Mouse (Mus musculus): ENCODE results near the gene Hapln2. TPM values are rescaled to one million over a fixed set of nuclear protein-coding genes. Genes with fewer than 3 reads are reported as not detected.

Hapln2 gene
- 0.18 TPM in 1 of 2 replicates, not detected in the other for polyA plus RNA-seq (2015; fragmentation: Nextera tagmentation; extraction: Ambion mirVana)

DNA sequence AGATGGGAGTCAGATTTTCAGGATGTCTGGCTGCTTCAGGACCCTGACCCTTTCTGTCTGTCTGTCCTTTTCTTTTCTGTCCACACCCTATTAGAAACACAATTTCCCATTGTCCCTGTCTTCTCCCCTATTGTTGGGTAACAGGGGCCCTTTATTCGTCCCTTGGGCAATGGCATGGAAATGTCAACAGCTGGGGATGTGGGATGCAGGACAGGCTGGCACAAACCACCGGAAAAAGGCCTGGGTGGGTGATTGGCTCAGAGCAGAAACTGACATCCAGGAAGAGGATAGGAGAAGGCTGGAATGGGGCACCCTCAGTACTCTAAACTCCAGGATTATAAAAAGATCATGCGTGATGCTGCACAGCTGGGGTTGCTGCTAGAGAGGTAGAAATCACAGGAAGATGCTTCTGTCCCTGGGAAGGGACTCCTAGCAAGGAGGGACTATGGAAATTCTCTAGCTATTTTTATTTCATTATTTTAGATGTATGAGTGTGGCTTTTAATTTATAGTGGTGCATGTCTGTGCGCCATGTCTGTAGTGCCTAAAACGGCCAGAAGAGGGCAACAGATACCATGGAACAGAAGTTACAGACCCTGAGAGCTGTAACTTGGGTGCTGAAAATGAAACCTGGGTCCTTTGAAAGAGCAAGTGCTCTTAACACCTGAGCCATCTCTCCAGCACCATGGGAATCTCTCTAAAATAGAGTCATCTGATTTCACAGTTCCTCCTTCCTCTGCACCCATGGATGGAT is at the start of gene Hapln2:
TSS of gene Hapln2 (minus strand) at position 150 of the 753 bp plus-strand sequence.
- Histone ChIP-seq H3K4me3 (replicated peaks; ENCODE audit: low read length) (no peak within 1 kb of the TSS), H3K27me3 (ENCODE audit: control insufficient read depth, insufficient read depth, low read length) (peaks cover 39% of the 10 kb centered on the region), H3K9ac (ENCODE audit: low read length) (no peak within 1 kb of the TSS), H3K4me1 (ENCODE audit: control insufficient read depth, insufficient read depth, low read length) (peaks cover 11% of the 10 kb centered on the region), H3K27ac (ENCODE audit: low read length) (no peak within 1 kb of the TSS), H3K4me2 (ENCODE audit: low read depth, low read length) (no peak within 1 kb of the TSS), H3K9me3 (replicated peaks; ENCODE audit: control insufficient read depth, low read length) (peaks cover 7% of the 10 kb centered on the region; the same call in 1 of the 2 replicates), H3K36me3 (ENCODE audit: control insufficient read depth, insufficient read depth, low read length) (no peaks in the 10 kb centered on the region)
- WGBS: 59% methylated on average over 5 of the region's 5 CpGs
- ATAC-seq (ENCODE audit: insufficient read depth, low FRiP score): no peak

DNA sequence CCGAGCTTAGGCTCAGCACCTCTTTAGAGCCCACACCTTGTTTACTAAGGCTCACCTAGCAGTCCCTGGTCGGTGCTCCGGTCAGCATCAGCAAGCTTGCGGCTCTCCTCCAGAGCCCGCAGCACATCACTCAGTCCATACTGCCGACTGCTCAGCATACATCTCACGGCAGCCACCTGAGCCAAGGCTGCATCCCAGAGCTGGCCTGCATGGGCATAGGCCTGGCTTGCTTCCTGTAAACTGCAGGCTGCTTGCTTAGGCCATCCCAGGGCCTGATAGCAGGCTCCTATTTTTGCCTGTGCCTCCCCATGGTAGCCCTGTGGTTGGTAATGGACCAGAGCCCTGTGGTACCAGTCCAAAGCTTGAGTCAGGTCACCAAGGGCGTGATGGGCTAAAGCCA is 47.4 kb upstream of the Hapln2 start:
- Histone ChIP-seq H3K4me3 (replicated peaks; ENCODE audit: low read length) (no peak overlapping the region), H3K27me3 (ENCODE audit: control insufficient read depth, insufficient read depth, low read length) (no peaks in the 10 kb centered on the region), H3K36me3 (ENCODE audit: control insufficient read depth, insufficient read depth, low read length) (no peaks in the 10 kb centered on the region), H3K4me1 (ENCODE audit: control insufficient read depth, insufficient read depth, low read length) (no peaks in the 10 kb centered on the region), H3K9me3 (replicated peaks; ENCODE audit: control insufficient read depth, low read length) (no peaks in the 10 kb centered on the region), H3K27ac (ENCODE audit: low read length) (no peak overlapping the region), H3K9ac (ENCODE audit: low read length) (no peak overlapping the region), H3K4me2 (ENCODE audit: low read depth, low read length) (no peak overlapping the region)
- WGBS: 80% methylated on average over 8 of the region's 8 CpGs
- no peak for ATAC-seq (ENCODE audit: insufficient read depth, low FRiP score)

DNA sequence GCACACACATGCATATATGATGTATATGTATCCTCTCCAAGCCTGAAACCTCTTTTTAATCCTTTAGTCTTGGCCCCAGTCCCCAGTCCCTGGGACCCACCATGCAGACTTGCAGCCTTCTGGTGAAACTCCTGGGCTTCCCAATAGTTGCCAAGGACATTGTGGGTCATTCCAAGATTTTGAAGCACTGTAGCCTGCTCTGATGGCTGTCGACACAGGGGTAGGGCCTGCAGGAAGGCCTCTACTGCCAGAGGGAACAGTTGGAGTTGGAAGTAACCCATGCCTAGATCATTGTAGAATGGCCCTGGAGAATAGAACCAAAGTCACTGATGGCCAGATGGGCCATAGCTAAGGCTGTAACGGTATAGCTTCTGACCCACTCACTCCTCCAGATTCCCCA is 47.0 kb upstream of the Hapln2 start:
- 71% methylated on average over 2 of the region's 2 CpGs for WGBS
- ATAC-seq (ENCODE audit: insufficient read depth, low FRiP score): no peak
- H3K27me3 ChIP-seq (ENCODE audit: control insufficient read depth, insufficient read depth, low read length): no peaks in the 10 kb centered on the region
- H3K9me3 ChIP-seq (replicated peaks; ENCODE audit: control insufficient read depth, low read length): no peaks in the 10 kb centered on the region
- H3K9ac ChIP-seq (ENCODE audit: low read length): no peak overlapping the region
- no peak overlapping the region for H3K27ac ChIP-seq (ENCODE audit: low read length)
- H3K4me2 ChIP-seq (ENCODE audit: low read depth, low read length): no peak overlapping the region
- H3K36me3 ChIP-seq (ENCODE audit: control insufficient read depth, insufficient read depth, low read length): no peaks in the 10 kb centered on the region
- H3K4me3 ChIP-seq (replicated peaks; ENCODE audit: low read length): no peak overlapping the region
- H3K4me1 ChIP-seq (ENCODE audit: control insufficient read depth, insufficient read depth, low read length): no peaks in the 10 kb centered on the region

- ATAC-seq (ENCODE audit: insufficient read depth, low FRiP score): no peak
- Histone ChIP-seq H3K9ac (ENCODE audit: low read length) (no peak overlapping the region), H3K9me3 (replicated peaks; ENCODE audit: control insufficient read depth, low read length) (no peaks in the 10 kb centered on the region), H3K4me1 (ENCODE audit: control insufficient read depth, insufficient read depth, low read length) (no peaks in the 10 kb centered on the region), H3K4me3 (replicated peaks; ENCODE audit: low read length) (no peak overlapping the region), H3K27me3 (ENCODE audit: control insufficient read depth, insufficient read depth, low read length) (no peaks in the 10 kb centered on the region), H3K4me2 (ENCODE audit: low read depth, low read length) (no peak overlapping the region), H3K27ac (ENCODE audit: low read length) (no peak overlapping the region), H3K36me3 (ENCODE audit: control insufficient read depth, insufficient read depth, low read length) (no peaks in the 10 kb centered on the region)
- WGBS: 61% methylated on average over 2 of the region's 2 CpGs
These were observed 46.2 kb upstream of the Hapln2 start for GRCm38 (mm10) chr3:88073631-88074030.

GRCm38 (mm10) chr3:88071783-88072182 is 44.4 kb upstream of the Hapln2 start:
- H3K4me3 ChIP-seq (replicated peaks; ENCODE audit: low read length): no peak overlapping the region
- no peak overlapping the region for H3K9ac ChIP-seq (ENCODE audit: low read length)
- H3K36me3 ChIP-seq (ENCODE audit: control insufficient read depth, insufficient read depth, low read length): no peaks in the 10 kb centered on the region
- ATAC-seq (ENCODE audit: insufficient read depth, low FRiP score): peak; percentile 70; the same call in 1 of the 2 replicates
- H3K27me3 ChIP-seq (ENCODE audit: control insufficient read depth, insufficient read depth, low read length): no peaks in the 10 kb centered on the region
- no peak overlapping the region for H3K27ac ChIP-seq (ENCODE audit: low read length)
- no peaks in the 10 kb centered on the region for H3K4me1 ChIP-seq (ENCODE audit: control insufficient read depth, insufficient read depth, low read length)
- no peak overlapping the region for H3K4me2 ChIP-seq (ENCODE audit: low read depth, low read length)
- no peaks in the 10 kb centered on the region for H3K9me3 ChIP-seq (replicated peaks; ENCODE audit: control insufficient read depth, low read length)
- 3% methylated on average over 5 of the region's 5 CpGs for WGBS

DNA sequence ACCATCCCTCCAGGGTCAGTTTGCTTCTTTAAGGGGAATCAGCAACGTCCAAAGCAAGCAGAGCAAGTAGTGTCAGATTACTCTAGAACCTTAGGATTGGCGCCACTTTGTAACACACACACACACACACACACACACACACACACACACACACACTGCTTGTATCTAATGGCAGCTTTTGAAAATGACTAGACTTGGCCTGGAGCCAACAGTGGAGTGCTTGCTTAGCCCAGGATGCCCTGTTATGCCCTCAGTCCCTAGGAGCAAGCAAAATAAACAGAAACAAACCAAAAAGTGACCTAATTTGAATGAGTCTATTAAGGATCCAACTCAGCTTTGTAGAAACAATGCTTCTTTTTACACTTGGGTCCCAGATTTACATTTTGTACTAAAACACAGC is 41.0 kb upstream of the Hapln2 start:
- Histone ChIP-seq H3K4me2 (ENCODE audit: low read depth, low read length) (no peak overlapping the region), H3K4me3 (replicated peaks; ENCODE audit: low read length) (no peak overlapping the region), H3K4me1 (ENCODE audit: control insufficient read depth, insufficient read depth, low read length) (no peaks in the 10 kb centered on the region), H3K27me3 (ENCODE audit: control insufficient read depth, insufficient read depth, low read length) (no peaks in the 10 kb centered on the region), H3K9ac (ENCODE audit: low read length) (no peak overlapping the region), H3K27ac (ENCODE audit: low read length) (no peak overlapping the region), H3K36me3 (ENCODE audit: control insufficient read depth, insufficient read depth, low read length) (no peaks in the 10 kb centered on the region), H3K9me3 (replicated peaks; ENCODE audit: control insufficient read depth, low read length) (no peaks in the 10 kb centered on the region)
- WGBS: 20% methylated on average over 2 of the region's 2 CpGs
- ATAC-seq (ENCODE audit: insufficient read depth, low FRiP score): no peak

DNA sequence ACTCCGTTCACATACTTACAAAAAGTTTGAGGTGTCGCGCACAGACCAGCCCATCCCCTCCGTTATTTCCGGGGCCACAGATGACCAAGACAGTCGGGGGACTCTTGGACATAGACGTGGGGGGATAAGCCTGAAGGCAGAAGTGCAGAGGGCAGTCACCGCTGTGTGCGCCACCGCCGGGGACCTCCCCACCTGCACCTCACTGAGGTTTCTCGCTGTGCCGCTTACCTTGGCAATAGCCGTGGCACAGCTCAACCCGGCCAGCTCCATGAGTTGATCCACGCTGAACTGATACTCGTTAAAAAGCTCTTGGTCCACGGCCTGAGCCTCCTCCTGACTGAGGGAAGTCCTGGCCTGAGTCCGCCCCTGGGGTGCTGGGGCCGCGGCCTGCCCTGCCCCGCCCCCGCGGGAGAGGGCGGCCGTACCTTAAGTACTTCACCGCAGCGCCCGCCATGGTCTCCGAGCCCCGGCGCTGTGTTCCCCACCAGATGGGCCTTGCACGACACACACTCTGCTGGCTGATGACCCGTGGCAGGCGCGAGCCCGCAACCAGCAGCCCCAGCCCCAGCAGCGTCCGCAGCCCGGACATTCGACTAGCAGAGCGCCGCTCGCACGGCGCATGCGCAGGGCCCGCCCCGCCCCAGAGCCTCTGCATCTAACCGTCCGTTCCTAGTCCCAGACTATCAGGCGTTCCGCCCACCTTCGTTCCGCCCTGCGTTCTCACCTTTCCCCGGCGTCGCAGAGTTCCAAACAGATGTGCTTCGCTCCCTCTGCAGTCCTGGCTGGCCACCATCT is 30.7 kb upstream of the Hapln2 start, which contains the start of gene Naxe:
TSS of gene Naxe (minus strand) at position 594 of the 795 bp plus-strand sequence.
- H3K4me2 ChIP-seq (ENCODE audit: low read depth, low read length): peak within 1 kb of the TSS; percentile 82
- peaks cover 8% of the 10 kb centered on the region for H3K4me1 ChIP-seq (ENCODE audit: control insufficient read depth, insufficient read depth, low read length)
- under 1% methylated on average over 60 of the region's 60 CpGs for WGBS
- ATAC-seq (ENCODE audit: insufficient read depth, low FRiP score): peak; percentile 94
- H3K9me3 ChIP-seq (replicated peaks; ENCODE audit: control insufficient read depth, low read length): no peaks in the 10 kb centered on the region
- H3K36me3 ChIP-seq (ENCODE audit: control insufficient read depth, insufficient read depth, low read length): 0 out of 2 replicates have a peak, but pooled peaks cover 3% of the 10 kb centered on the region
- H3K27me3 ChIP-seq (ENCODE audit: control insufficient read depth, insufficient read depth, low read length): no peaks in the 10 kb centered on the region
- H3K4me3 ChIP-seq (replicated peaks; ENCODE audit: low read length): peak within 1 kb of the TSS; percentile 56
- H3K9ac ChIP-seq (ENCODE audit: low read length): peak within 1 kb of the TSS; percentile 81
- no peak within 1 kb of the TSS for H3K27ac ChIP-seq (ENCODE audit: low read length)

DNA sequence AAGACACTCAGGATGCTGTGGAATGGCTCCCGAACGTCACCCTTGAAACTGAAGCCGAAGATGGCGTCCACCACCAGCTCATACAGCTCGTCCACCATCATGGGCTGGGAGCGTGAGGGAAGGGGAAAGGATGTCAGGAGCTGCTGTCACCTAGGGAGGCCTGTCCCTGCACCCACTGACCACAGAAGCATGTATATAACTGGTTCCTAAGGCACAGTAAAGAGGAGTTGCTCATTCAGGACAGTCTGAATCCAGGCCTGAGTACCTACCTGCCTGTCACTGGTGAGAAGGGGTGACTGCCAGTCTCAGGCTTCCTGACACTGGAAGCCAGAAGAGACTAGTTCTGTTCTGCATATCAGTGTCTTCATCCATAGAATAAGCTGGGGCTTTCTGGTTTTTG is 29.6 kb upstream of the Hapln2 start:
- peak overlapping the region; percentile 81; the same call in 1 of the 2 replicates for H3K9ac ChIP-seq (ENCODE audit: low read length)
- H3K9me3 ChIP-seq (replicated peaks; ENCODE audit: control insufficient read depth, low read length): no peaks in the 10 kb centered on the region
- peaks cover 8% of the 10 kb centered on the region for H3K4me1 ChIP-seq (ENCODE audit: control insufficient read depth, insufficient read depth, low read length)
- 0 out of 2 replicates have a peak, but pooled peaks cover 3% of the 10 kb centered on the region for H3K36me3 ChIP-seq (ENCODE audit: control insufficient read depth, insufficient read depth, low read length)
- peak overlapping the region; percentile 82 for H3K4me2 ChIP-seq (ENCODE audit: low read depth, low read length)
- no peaks in the 10 kb centered on the region for H3K27me3 ChIP-seq (ENCODE audit: control insufficient read depth, insufficient read depth, low read length)
- ATAC-seq (ENCODE audit: insufficient read depth, low FRiP score): no peak
- H3K27ac ChIP-seq (ENCODE audit: low read length): no peak overlapping the region
- 89% methylated on average over 6 of the region's 6 CpGs for WGBS
- H3K4me3 ChIP-seq (replicated peaks; ENCODE audit: low read length): peak overlapping the region; percentile 56

- ATAC-seq (ENCODE audit: insufficient read depth, low FRiP score): peak; percentile 82
- WGBS: 45% methylated on average over 3 of the region's 3 CpGs
These were observed 22.1 kb upstream of the Hapln2 start for GRCm38 (mm10) chr3:88049532-88049931.

More at GRCm38 (mm10) chr3:88049532-88049931, 22.1 kb upstream of the Hapln2 start:
- Histone ChIP-seq H3K9ac (ENCODE audit: low read length) (no peak overlapping the region), H3K36me3 (ENCODE audit: control insufficient read depth, insufficient read depth, low read length) (no peaks in the 10 kb centered on the region), H3K27me3 (ENCODE audit: control insufficient read depth, insufficient read depth, low read length) (no peaks in the 10 kb centered on the region), H3K4me3 (replicated peaks; ENCODE audit: low read length) (no peak overlapping the region), H3K27ac (ENCODE audit: low read length) (0 out of 2 replicates have a peak overlapping the region, but pooled peaks have one; percentile 29), H3K4me1 (ENCODE audit: control insufficient read depth, insufficient read depth, low read length) (no peaks in the 10 kb centered on the region), H3K4me2 (ENCODE audit: low read depth, low read length) (no peak overlapping the region), H3K9me3 (replicated peaks; ENCODE audit: control insufficient read depth, low read length) (no peaks in the 10 kb centered on the region)
